Mouse (Mus musculus): ENCODE measurements at regions not wholly inside any gene's neighbourhood (a gene's known extent, or its start where the extent isn't known, plus 50 kb on each side); places are given as distances from the start of the nearest gene placed in this dataset.
"Not testable (repeated sequence)": the region's sequence is repeated elsewhere in the genome, so short reads cannot be mapped to it uniquely, and the experiment has no call there.

DNA sequence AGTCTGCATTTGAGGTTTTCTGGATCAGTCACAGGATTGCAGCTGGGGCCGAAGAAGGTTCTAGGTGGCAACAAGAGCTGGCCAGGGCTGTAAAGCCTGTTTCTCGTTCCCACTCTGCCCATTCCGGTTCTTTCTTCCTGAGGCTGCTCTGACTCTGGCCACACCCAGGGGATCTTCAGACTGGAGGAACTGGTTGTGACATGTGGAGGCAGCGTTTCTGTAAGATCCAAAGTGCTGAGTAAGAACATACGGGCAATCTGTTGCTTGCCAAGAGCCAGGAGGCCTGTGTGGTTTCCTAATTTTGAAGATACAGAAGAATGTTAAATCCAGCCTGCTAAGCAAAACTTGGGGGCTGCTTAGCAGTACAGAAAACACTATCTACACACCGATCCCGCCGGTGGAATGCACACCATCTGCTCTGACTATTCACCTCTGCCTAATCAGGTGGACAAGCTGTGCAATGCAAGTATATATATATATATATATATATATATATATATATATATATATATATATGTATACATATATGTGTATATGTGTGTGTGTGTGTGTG lies 99.3 kb upstream of the Bmp2k start:
- peak; percentile 36; the same call in 1 of the 2 replicates for ATAC-seq (ENCODE audit: extremely low read depth, insufficient number of reproducible peaks, low FRiP score, poor library complexity, severe bottlenecking)

DNA sequence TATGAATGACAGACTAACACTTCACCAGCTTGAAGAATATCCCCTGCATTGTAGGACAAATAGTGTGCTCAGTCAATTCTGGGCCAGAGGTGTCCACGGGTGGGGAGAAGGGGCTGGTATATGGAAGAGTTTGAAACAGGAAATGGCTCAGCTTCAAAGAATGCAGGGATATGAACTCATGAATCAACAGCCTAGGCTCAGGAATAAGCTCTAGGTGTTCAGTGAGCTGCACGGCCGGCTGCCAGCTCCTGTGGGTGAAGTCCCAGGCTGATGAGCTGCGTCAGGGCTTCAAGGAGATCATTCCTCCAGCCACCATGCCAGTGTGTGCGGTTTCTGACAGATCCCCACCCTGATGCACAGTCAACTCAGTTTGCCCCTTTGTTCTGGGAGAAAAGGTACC lies 98.8 kb upstream of the Bmp2k start:
- no peak for ATAC-seq (ENCODE audit: extremely low read depth, insufficient number of reproducible peaks, low FRiP score, poor library complexity, severe bottlenecking)

DNA sequence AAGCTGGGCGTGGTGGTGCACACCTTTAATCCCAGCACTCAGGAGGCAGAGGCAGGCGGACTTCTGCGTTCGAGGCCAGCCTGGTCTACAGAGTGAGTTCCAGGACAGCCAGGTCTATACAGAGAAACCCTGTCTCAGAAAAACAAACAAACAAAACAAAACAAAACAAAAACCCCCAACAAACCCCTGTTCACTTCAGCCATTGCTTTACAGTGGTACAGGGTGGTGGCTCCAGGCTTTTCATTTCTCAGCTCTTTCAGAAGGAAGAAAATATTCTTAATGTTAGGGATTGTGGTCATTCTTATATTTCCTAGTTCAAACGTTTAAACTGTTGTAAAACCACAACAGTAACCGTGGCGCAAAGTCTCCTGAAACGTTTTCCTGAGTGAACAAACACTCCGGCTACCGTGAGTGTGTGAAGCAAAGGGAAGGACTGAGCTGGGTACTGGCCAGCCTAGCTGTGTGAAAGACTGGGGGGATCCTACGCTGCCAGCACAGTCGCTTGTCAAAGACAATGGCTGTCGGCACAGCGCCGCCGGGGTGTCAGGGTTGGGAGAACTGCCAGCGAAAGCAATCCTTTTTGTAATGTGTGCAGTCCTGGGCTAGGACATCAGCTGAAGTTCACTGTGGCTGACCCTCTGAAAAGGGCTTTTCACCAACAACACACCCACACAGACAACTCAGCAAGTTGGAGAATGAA lies 91.8 kb upstream of the Bmp2k start:
- ATAC-seq (ENCODE audit: extremely low read depth, insufficient number of reproducible peaks, low FRiP score, poor library complexity, severe bottlenecking) = 0 out of 2 replicates have a peak, but pooled peaks have one; percentile 45

DNA sequence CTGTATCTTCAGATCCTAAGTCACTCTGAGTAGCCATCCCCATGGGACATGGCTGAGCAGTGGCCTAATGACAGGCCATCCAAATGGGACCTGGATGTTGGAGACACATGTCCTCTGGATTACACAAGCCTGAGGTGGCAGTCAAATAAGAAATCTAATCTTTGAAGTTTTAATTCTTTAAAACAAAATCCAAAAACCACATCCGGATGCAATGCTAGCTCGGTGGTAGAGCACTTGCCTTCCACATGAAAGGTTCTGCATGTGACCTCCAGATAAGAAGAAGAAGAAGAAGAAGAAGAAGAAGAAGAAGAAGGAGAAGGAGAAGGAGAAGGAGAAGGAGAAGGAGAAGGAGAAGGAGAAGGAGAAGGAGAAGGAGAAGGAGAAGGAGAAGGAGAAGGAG lies 89.1 kb upstream of the Bmp2k start:
- ATAC-seq (ENCODE audit: extremely low read depth, insufficient number of reproducible peaks, low FRiP score, poor library complexity, severe bottlenecking) = not testable (repeated sequence)

DNA sequence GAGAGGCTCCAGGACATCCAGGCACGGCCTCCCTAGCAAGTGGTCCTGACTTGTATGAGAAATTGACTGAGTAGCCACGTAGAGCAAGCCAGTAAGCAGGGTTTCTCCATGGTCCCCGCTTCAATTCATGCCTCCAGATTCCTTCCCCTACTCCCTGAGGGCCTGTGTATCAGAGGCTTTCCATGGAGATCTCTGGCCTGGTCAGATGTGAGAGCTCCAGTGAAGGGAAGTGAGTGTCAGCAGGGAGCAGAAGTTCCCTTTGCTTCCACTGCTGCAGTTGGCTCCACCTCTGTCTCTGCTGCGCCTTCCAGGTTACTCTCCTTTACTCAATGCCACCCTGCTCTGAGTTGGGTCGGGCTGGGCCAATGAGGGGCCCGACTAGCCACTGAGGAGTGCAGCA lies 88.3 kb upstream of the Bmp2k start:
- ATAC-seq (ENCODE audit: extremely low read depth, insufficient number of reproducible peaks, low FRiP score, poor library complexity, severe bottlenecking) = no peak

DNA sequence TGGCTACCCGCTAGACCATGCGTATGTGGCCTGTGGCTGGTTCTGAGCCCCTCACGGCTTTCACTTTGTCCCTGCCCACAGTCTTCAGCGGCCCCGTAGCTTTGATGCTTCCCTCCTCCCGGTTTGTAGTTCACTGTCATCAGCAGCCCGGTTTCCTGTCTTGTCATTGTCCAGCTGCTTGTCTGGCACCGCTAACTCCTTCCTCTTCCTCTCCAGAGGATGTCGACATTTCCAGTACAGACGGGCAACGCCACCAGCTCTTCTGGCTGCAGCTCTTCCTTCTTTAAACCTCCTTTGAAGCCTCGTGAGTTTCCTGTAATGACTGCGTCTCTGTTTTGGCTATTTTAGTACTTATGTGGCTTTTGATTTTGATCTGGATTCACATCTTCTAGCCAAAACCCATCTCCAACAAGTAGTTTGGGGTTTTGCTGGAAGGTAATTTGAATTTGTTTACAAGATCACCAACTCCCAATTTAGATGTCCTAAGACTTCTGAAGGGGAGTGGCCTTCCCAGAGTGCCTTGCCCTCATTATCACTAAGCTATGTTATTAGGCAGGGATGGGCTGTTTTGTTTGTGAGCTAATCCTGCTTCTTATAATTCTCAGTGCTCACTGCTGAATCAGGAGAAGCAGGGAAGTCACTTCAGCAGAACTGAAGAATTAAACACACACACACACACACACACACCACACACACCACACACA lies 85.8 kb upstream of the Bmp2k start:
- peak; percentile 90 for ATAC-seq (ENCODE audit: extremely low read depth, insufficient number of reproducible peaks, low FRiP score, poor library complexity, severe bottlenecking)

DNA sequence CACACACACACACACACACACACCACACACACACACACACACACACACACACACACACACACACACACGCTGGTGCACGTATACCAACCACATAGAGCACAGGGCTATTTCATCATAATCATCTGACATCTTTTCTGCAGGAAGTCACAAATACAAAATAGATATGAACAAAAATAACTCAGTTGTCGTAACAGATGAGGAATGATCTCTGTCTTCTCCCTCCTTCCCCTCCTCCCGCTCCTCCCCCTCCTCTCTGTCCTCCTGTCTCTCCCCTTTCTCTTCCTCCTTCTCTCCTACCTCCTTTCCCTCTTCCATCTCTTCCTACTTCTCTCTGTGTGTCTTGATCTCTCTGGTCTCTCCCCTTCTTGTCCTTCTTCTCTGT lies 85.2 kb upstream of the Bmp2k start:
- peak; percentile 15; the same call in 1 of the 2 replicates for ATAC-seq (ENCODE audit: extremely low read depth, insufficient number of reproducible peaks, low FRiP score, poor library complexity, severe bottlenecking)

DNA sequence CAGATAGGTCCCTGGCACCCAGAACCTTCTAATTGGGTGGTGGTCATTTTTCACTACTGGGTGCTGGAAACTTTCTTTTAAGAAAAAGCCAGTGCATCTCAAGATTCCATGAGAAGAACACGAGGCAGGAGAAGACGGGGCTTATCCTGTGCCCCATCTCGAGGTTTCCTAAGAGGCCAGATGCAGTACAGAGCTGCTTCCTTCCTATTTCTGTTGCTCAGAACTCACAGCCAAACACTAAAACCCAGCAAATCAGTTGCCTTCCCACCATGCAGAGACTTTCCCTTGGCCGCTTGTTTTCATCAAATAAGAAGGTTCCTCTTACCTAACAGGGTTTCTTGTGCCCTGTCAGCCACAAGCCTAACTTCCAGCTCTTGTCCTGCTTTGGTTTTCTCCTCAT lies 84.7 kb upstream of the Bmp2k start:
- no peak for ATAC-seq (ENCODE audit: extremely low read depth, insufficient number of reproducible peaks, low FRiP score, poor library complexity, severe bottlenecking)

DNA sequence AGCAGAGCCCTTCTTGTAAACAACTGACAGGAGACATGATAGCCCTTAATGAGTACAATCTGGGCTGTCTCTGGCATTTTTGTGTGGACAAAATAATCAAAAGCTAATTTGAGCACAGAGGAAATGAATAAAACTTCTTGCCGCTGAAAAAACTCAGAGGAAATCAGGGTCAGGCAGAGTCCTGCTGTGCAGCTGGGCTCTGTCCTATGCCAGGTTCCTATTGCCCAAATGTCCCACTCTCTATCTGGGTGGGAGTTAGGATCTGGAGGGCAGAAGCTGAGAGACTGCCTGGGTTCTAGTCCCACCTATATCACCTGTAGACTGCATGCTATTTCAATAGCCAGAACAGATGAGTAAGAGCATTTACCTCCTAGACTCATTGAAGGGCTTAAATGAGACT lies 83.8 kb upstream of the Bmp2k start:
- ATAC-seq (ENCODE audit: extremely low read depth, insufficient number of reproducible peaks, low FRiP score, poor library complexity, severe bottlenecking) = no peak

DNA sequence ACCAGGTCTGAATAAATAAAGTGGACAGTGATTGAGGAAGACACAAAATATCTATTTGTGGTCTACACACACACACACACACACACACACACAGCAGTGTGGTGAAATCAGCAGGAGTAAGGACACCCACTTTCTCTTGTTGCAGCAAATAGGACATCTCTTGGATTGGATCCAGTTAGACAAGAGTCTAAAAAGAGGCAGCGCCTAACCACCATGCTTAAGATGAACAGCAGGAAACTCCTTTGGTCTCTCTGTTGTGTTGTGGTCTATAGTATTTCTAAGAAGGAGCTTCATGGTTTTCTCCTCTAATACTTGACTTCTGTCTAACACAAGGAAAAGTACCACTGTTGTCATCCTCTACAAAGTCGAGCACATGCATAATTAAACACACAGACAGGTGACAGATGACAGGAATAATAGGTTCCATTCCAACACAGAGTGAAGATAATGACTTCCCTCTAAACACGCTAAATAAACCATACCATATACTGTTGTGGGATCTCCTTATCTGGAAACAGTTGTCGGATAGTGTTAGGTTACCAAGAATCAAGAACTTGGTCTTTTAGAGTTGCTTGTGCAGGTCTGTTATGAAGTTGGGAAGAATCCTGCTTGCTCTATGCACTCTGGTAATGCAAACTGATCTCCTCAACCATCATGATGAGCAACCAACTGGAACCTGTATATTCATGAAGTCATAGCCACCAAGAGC lies 82.6 kb upstream of the Bmp2k start:
- no peak for ATAC-seq (ENCODE audit: extremely low read depth, insufficient number of reproducible peaks, low FRiP score, poor library complexity, severe bottlenecking)

DNA sequence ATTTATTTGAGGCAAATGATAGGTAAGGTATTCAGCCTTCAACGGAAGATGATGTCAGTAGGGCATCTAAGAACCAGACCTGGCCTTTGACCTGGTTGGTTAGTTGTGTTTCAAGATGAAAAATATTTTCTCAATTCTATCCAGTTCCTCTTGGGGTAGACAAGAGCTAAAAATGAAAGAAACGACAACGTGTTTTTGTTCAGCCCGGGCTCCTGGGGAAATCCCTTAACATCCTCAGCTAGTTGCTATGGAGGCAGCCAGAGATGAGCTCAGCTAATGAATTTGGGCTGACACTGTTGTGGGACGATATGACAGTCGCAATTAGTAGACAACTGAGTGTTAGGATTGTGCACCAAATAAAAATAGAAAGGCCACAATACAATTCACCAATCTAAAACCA lies 80.6 kb upstream of the Bmp2k start:
- peak; percentile 58 for ATAC-seq (ENCODE audit: extremely low read depth, insufficient number of reproducible peaks, low FRiP score, poor library complexity, severe bottlenecking)

DNA sequence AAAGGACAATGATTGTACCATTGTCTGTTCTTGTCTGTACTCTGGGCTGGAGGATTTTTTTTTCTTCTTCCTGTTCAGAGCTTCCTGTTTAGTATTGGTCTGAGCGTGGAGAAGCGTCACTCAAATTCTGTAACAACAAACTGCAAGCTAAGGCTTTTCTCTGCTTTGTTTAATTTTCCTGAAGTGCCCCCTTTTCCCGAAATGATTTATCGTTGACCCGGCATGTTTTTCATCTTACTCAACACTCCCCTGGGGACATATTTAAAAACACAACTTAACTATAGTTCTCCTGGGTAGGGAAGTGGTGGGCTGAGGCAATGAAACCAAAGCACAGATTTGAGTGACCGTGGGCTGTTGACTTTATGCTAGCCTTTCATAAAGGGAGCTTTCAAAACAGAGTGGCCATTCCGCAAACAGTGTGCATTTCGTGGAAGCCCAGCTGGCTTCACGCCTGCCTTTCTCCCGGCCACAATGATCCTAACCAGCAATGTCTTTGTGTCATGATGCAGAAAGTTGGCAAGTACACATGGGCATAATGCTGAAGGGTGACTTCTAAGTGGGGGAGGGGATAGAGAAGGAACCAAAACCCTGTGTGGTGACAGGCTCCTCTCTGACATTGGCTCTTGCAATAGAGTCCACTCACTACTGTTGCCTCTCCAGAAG lies 79.8 kb upstream of the Bmp2k start:
- ATAC-seq (ENCODE audit: extremely low read depth, insufficient number of reproducible peaks, low FRiP score, poor library complexity, severe bottlenecking) = peak; percentile 51; the same call in 1 of the 2 replicates

DNA sequence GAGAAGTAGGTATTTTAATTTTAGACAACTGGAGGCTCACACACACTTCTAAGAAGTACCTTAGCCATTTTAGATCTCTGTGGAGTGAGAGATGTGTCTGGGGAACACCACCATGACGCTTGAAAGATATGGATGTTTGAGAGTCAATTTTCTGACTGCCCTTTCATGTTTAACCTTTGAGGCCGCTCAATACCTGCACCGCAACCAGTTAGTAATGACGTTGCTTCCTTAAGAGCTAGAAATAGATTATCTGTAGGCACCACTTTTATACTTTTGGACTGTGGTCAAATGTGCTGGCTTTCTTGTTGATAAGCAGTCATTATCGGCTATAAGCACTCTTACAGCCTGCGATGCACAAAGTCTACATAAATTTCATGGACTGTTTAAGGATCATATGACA lies 78.3 kb upstream of the Bmp2k start:
- ATAC-seq (ENCODE audit: extremely low read depth, insufficient number of reproducible peaks, low FRiP score, poor library complexity, severe bottlenecking) = no peak

DNA sequence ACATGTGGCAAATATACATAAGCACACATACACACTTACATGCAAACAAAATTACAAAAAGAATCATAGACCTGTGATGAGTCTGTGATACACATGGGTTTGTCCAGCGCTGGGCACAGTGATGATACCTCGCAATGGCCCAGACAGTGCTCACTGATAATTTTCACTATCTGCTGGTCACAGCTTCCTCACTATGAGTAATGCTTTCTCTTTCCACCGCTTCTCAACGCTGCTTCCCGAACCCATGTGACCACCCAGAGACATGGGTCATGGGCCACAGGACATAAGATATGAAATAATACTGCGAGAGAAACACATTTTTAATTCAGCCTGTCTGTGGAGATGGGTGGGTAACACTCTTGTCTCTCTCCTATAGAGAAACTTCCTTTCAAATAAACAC lies 76.5 kb upstream of the Bmp2k start:
- no peak for ATAC-seq (ENCODE audit: extremely low read depth, insufficient number of reproducible peaks, low FRiP score, poor library complexity, severe bottlenecking)

DNA sequence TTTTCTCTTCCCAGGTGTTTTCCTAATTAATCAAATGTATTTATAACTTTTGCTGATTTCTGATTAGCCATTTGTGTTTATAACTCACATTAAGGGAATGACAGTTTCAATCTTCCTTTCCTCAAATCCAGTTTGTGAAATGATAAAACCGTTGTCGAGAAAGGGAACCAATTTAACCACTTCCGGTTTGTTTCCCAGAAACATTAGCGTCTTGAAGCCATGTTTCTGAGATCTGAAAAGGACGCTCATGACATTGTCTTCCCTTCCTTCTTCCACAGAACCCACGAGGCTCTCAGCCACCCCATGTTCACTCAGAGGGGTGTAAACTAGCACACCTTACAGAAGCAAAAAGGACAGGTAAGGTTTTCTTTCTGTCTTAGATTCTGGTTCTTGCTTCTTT lies 76.0 kb upstream of the Bmp2k start:
- ATAC-seq (ENCODE audit: extremely low read depth, insufficient number of reproducible peaks, low FRiP score, poor library complexity, severe bottlenecking) = no peak

DNA sequence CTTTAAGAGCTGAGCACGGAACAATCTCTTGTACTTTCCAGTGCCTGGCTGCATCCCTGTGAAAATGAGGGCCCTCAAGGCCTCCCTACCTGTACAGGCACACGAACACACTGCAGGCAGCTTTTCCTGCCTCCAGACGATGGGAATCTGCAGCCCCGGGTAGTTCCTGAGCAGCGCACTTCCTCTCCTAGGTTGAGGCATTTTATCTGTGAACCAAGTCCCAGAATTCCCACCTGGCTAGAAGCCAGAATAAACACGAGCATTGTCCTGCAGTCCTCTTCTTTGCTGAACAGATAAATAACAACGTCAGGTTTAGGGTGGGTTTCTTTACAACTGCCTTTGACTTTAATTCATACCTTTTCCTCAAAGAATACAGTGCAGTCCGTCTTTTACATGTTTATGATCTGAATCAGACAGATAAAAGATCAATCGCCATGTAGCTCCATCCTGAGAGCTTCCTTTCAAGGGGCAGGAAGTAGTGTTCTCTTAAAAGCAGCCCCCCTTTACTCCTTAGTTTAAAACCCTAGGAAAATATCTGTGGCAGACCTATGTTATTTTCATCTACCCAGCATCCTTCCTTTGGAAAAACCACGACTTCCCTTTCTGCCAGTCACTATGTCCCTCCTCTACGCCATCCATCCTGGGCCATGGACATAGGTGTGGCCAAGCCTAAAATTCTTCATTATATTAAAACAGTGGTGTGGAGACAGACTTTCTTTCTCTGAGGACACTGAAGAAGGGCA lies 75.3 kb upstream of the Bmp2k start:
- ATAC-seq (ENCODE audit: extremely low read depth, insufficient number of reproducible peaks, low FRiP score, poor library complexity, severe bottlenecking) = no peak

DNA sequence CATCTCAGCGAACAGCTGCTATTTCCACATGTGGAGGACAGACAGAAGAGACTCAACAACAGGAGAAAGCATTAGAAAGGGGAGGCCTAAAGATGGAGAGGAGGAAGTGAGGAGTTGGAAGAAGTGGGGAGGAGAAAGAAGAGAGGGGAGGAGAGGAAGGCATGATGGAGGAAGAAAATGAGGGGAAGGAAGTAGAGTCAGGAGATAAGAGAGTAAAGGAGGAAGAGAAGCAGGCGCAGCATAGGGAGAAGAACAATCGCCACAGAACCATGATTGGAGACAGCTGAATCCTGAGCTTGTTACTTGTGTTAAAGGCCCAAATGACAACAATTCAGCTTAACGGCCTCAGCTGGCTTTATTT lies 74.8 kb upstream of the Bmp2k start:
- no peak for ATAC-seq (ENCODE audit: extremely low read depth, insufficient number of reproducible peaks, low FRiP score, poor library complexity, severe bottlenecking)

DNA sequence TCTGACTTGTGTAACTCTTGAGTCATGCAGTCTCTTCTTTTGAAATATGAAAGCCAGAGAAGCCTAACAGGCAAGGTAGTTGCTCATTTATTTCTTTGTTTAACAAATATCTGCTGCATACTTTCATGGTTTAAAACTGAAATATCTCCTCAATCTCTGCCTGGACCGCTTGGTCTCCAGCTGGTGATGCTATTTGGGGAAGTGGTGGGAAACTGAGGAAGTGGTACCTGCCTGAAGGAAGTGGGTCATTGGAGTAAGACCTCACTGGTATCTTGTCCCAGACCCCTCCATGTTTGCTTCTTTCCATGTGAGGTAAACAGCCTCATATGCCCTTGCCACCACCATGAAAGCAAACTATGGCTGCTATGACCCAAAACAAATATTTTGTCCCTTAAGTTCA lies 74.0 kb upstream of the Bmp2k start:
- peak; percentile 31; the same call in 1 of the 2 replicates for ATAC-seq (ENCODE audit: extremely low read depth, insufficient number of reproducible peaks, low FRiP score, poor library complexity, severe bottlenecking)
